19 mouse cellular contexts compared by ENCODE assay signal in genomic region chr15:62528975-62529374, GRCm38 (mm10).
"Had no signal": no experiment of that assay in that cellular context is flagged by ENCODE, and none has a peak within 500 bp of the region (broad histone marks: within the 10 kb centered on the region; RNA-seq: fewer than 3 reads in every experiment).

No protein-coding gene starts in this region.

- H3K27ac ChIP-seq: limb, embryonic 12.5 days; limb, embryonic 15.5 days; liver, embryonic 14.5 days; lung, embryonic 15.5 days; macrophage; midbrain, embryonic 12.5 days; midbrain, embryonic 15.5 days; neural tube, embryonic 12.5 days; neural tube, embryonic 15.5 days had no signal

- H3K27me3 ChIP-seq: limb, embryonic 12.5 days; limb, embryonic 15.5 days; lung, embryonic 15.5 days; midbrain, embryonic 12.5 days; midbrain, embryonic 15.5 days; neural tube, embryonic 12.5 days; neural tube, embryonic 15.5 days had no signal

- H3K4me2 ChIP-seq: limb, embryonic 12.5 days; limb, embryonic 15.5 days; lung, embryonic 15.5 days; midbrain, embryonic 12.5 days; midbrain, embryonic 15.5 days; neural tube, embryonic 12.5 days; neural tube, embryonic 15.5 days had no signal

- DNase-seq: kidney, adult 11 months; kidney, postnatal 10 days; kidney, postnatal 36 days; left cerebral cortex, postnatal 4 days; lung, adult 18-20 months; lung, postnatal 14 days; right cerebral cortex, adult 18-20 months; right cerebral cortex, postnatal 14 days; right cerebral cortex, postnatal 4 days; thymus, postnatal 25 days had no signal

- H3K4me1 ChIP-seq: limb, embryonic 12.5 days; limb, embryonic 15.5 days; lung, embryonic 15.5 days; midbrain, embryonic 12.5 days; midbrain, embryonic 15.5 days; neural tube, embryonic 12.5 days; neural tube, embryonic 15.5 days had no signal

- H3K9me3 ChIP-seq: limb, embryonic 12.5 days; limb, embryonic 15.5 days; lung, embryonic 15.5 days; midbrain, embryonic 12.5 days; midbrain, embryonic 15.5 days; neural tube, embryonic 12.5 days; neural tube, embryonic 15.5 days had no signal

- H3K36me3 ChIP-seq: limb, embryonic 12.5 days; limb, embryonic 15.5 days; lung, embryonic 15.5 days; midbrain, embryonic 12.5 days; midbrain, embryonic 15.5 days; neural tube, embryonic 12.5 days; neural tube, embryonic 15.5 days had no signal

- ATAC-seq: midbrain, embryonic 15.5 days had no signal

- H3K9ac ChIP-seq: limb, embryonic 12.5 days; limb, embryonic 15.5 days; liver, embryonic 14.5 days; lung, embryonic 15.5 days; midbrain, embryonic 12.5 days; midbrain, embryonic 15.5 days; neural tube, embryonic 12.5 days; neural tube, embryonic 15.5 days had no signal

- H3K4me3 ChIP-seq: limb, embryonic 12.5 days; limb, embryonic 15.5 days; lung, embryonic 15.5 days; midbrain, embryonic 12.5 days; midbrain, embryonic 15.5 days; neural tube, embryonic 12.5 days; neural tube, embryonic 15.5 days had no signal
